Mouse (Mus musculus) neural tube, embryonic 11.5 days (tissue): ENCODE data around the gene Gp9. TPM values are rescaled to one million over a fixed set of nuclear protein-coding genes. Genes with fewer than 3 reads are reported as not detected.

Experiments used
- ATAC-seq: fragments of 200-750 bp; cut with Nextera tagmentation; 2 replicates; pipeline ENCODE4 v1.8.0; 2017; ENCODE audit warnings: moderate number of reproducible peaks, mild to moderate bottlenecking, moderate TSS enrichment, moderate library complexity; ENCODE audit not compliant: insufficient read depth, low FRiP score, low TSS enrichment
- DNase-seq: peaks from one replicate; pipeline ENCODE4 v3.0.0-alpha.2; 2015; ENCODE audit warnings: low spot score
- H3K27ac ChIP-seq: fragments of 300-500 bp; sonication (generic); 2 replicates; pipeline ENCODE4 v1.5.1; 2014; ENCODE audit warnings: low read depth, mild to moderate bottlenecking, low read length
- H3K27me3 ChIP-seq: fragments of 300-500 bp; sonication (generic); 2 replicates; pipeline ENCODE4 v1.6.1; 2014; ENCODE audit warnings: mild to moderate bottlenecking, low read length, mixed read lengths; ENCODE audit not compliant: control insufficient read depth, insufficient read depth
- H3K36me3 ChIP-seq: fragments of 300-500 bp; sonication (generic); 2 replicates; pipeline ENCODE4 v1.6.1; 2014; ENCODE audit warnings: mild to moderate bottlenecking, low read length, moderate library complexity, mixed read lengths; ENCODE audit not compliant: control insufficient read depth, insufficient read depth
- H3K4me1 ChIP-seq: fragments of 300-500 bp; sonication (generic); 2 replicates; pipeline ENCODE4 v1.6.1; 2014; ENCODE audit warnings: low read length, mixed read lengths; ENCODE audit not compliant: control insufficient read depth, insufficient read depth
- H3K4me2 ChIP-seq: fragments of 300-500 bp; sonication (generic); 2 replicates; pipeline ENCODE4 v1.6.1; 2014; ENCODE audit warnings: low read depth, mild to moderate bottlenecking, moderate library complexity
- H3K4me3 ChIP-seq: fragments of 300-500 bp; sonication (generic); 2 replicates; pipeline ENCODE4 v1.5.1; 2014; ENCODE audit warnings: low read depth, low read length
- H3K9ac ChIP-seq: fragments of 300-500 bp; sonication (generic); 2 replicates; pipeline ENCODE4 v1.6.1; 2014; ENCODE audit warnings: mild to moderate bottlenecking, low read length
- H3K9me3 ChIP-seq: fragments of 300-500 bp; sonication (generic); 2 replicates; pipeline ENCODE4 v1.6.1; 2016; ENCODE audit warnings: low read length; ENCODE audit not compliant: control insufficient read depth
- WGBS: fragments of 180-500 bp; shearing (Covaris S2); extraction: QIAGEN DNeasy Blood & Tissue Kit; methylation state at CpG from one replicate; pipeline ENCODE4 v1.1.7; 2014; 5-methylcytosine and 5-hydroxymethylcytosine counted together
- polyA plus RNA-seq: library from polyadenylated mRNA; unstranded; fragments of >200 nt; fragmentation: Nextera tagmentation; extraction: Ambion mirVana; gene quantifications from 2 replicates; pipeline ENCODE4 v1.2.1, GENCODE M21; 2014

Gene Gp9
- polyA plus RNA-seq, 1 experiment from 2014 or later: 2.6 TPM

DNA sequence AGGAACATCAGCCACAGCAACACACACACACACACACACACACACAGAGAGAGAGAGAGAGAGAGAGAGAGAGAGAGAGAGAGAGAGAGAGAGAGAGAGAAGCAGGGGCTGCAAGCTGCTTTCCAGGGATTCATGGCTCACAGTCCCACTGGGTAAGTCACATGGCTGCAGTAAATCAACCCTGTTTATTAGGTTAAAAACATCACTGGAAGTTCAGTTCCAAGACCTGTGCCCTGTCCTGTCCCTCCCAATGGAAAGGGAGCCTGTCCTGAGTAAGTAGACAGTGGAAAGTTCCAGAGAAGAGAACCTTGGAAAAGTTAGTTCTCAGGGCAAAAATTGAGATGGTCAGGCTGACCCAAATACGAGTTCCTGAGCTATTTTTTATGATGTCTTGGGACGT lies 19.4 kb downstream of the Gp9 start:
- H3K4me3 ChIP-seq: no peak overlapping the region
- H3K27me3 ChIP-seq: no peaks in the 10 kb centered on the region
- DNase-seq: no peak
- no peak overlapping the region for H3K9ac ChIP-seq
- H3K36me3 ChIP-seq: no peaks in the 10 kb centered on the region
- no peaks in the 10 kb centered on the region for H3K9me3 ChIP-seq
- no peak overlapping the region for H3K4me2 ChIP-seq
- no peaks in the 10 kb centered on the region for H3K4me1 ChIP-seq
- ATAC-seq: no peak
- 41% methylated on average over 2 of the region's 2 CpGs for WGBS
- no peak overlapping the region for H3K27ac ChIP-seq

DNA sequence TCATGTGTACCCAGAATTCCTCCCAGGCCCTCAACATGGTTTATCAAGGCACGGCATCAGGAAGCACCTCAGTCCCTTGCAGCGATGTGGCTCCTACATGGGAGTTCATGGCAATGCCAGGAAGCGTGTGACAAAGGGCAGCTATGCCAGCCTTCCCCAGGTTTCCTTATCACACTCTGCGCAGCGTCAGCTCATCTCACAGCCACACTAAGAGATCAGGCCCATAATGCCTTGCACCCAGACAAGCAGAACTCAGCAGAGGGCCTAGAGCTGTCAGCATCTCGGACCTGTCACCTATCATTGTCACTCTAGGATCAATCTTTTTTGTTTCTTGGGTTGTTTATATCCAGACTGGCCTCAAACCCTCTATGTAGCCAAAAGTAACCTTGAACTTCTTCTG lies 21.7 kb downstream of the Gp9 start:
- no peak overlapping the region for H3K9ac ChIP-seq
- ATAC-seq (no peak), DNase-seq (no peak)
- no peaks in the 10 kb centered on the region for H3K36me3 ChIP-seq
- H3K9me3 ChIP-seq: no peaks in the 10 kb centered on the region
- H3K4me3 ChIP-seq: no peak overlapping the region
- no peaks in the 10 kb centered on the region for H3K27me3 ChIP-seq
- no peak overlapping the region for H3K27ac ChIP-seq
- WGBS: 95% methylated on average over 6 of the region's 6 CpGs
- no peaks in the 10 kb centered on the region for H3K4me1 ChIP-seq
- no peak overlapping the region for H3K4me2 ChIP-seq

DNA sequence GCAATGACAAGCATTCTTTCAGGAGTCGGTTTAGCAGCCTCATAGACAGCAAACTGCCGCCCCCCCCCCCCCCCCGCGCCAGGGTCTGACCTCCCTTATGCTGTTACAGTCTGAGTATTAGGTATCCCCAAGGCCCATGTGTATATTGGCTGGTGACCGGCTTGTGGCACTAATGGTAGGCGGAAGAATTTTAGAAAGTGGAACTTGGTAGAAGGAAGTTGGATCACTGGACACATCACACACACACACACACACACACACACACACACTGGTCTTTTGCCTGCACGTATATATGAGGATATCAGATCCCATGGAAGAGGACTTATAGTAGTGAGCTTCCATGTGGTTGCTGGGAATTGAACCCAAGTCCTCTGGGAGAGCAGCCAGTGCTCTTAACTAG lies 24.6 kb downstream of the Gp9 start:
- Histone ChIP-seq H3K4me2 (no peak overlapping the region), H3K4me1 (no peaks in the 10 kb centered on the region), H3K9ac (no peak overlapping the region), H3K9me3 (no peaks in the 10 kb centered on the region), H3K36me3 (no peaks in the 10 kb centered on the region), H3K4me3 (no peak overlapping the region), H3K27ac (no peak overlapping the region), H3K27me3 (no peaks in the 10 kb centered on the region)
- 86% methylated on average over 7 of the region's 7 CpGs for WGBS
- no peak for DNase-seq
- ATAC-seq: no peak

DNA sequence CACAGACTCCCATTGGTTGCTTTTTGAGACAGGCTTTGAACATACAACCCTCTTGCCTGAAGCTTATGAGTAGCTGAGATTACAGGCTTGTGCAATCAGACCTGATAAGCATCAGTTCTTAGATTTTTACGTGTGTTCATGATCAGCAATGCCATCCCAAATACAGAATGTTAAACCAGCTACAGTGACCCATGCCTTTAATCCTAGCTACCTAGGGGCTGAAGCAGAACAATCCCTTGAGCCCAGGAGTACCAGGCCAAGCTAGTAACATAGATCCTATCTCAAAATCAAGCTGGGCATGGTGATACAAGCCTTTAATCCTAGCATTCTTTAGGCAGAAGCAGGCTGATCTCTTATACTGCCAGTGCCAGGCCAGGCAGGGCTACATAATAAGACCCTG lies 26.2 kb downstream of the Gp9 start:
- H3K27me3 ChIP-seq: no peaks in the 10 kb centered on the region
- no peaks in the 10 kb centered on the region for H3K9me3 ChIP-seq
- no peak overlapping the region for H3K27ac ChIP-seq
- H3K9ac ChIP-seq: no peak overlapping the region
- no peak for ATAC-seq
- no peak for DNase-seq
- 91% methylated on average over 1 of the region's 1 CpGs for WGBS
- no peaks in the 10 kb centered on the region for H3K36me3 ChIP-seq
- no peak overlapping the region for H3K4me3 ChIP-seq
- H3K4me2 ChIP-seq: no peak overlapping the region
- no peaks in the 10 kb centered on the region for H3K4me1 ChIP-seq

DNA sequence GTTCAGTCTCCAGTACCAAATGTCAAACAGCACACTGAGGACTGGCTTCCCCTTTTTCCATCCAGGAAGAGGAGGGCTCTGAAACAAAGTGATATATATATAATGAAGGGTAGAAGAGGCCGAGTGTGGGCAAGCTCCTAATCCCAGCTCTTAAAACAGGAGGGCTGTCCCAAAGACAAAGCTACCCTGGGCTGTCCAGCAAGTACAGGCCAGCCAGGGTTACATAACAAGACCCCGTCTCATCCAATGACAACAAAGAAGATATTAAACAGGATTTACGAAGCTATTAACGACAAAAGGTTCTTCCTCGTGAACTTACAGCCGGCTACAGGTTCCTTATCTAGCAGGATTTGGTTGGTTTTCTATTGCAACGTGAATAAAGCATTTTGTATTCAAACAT lies 27.0 kb downstream of the Gp9 start:
- Histone ChIP-seq H3K36me3 (no peaks in the 10 kb centered on the region), H3K9me3 (no peaks in the 10 kb centered on the region), H3K4me1 (no peaks in the 10 kb centered on the region), H3K4me3 (no peak overlapping the region), H3K27me3 (no peaks in the 10 kb centered on the region), H3K9ac (no peak overlapping the region), H3K4me2 (no peak overlapping the region), H3K27ac (no peak overlapping the region)
- WGBS: 83% methylated on average over 7 of the region's 7 CpGs
- DNase-seq (no peak), ATAC-seq (no peak)

DNA sequence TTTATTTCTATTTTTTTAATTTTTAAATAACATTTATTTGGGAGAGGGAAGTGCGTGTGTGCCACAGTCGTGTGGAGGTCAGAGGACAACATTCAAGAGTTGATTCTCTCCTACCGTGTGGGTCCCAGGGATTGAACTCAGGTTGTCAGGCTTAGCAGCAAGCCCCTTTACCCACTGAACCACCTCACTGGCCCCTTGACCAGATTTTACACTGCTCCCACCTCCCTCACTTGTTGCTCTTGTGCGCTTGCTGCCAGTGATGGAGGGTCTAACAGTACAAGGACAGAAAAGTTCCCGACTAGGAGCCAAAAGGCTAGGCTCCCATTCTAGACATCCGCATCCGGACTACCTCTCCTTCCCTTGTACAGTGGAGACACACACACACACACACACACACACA lies 27.6 kb downstream of the Gp9 start:
- no peak overlapping the region for H3K9ac ChIP-seq
- no peaks in the 10 kb centered on the region for H3K36me3 ChIP-seq
- ATAC-seq (no peak), DNase-seq (no peak)
- H3K9me3 ChIP-seq: no peaks in the 10 kb centered on the region
- H3K4me2 ChIP-seq: no peak overlapping the region
- no peak overlapping the region for H3K27ac ChIP-seq
- 96% methylated on average over 7 of the region's 7 CpGs for WGBS
- no peak overlapping the region for H3K4me3 ChIP-seq
- H3K4me1 ChIP-seq: no peaks in the 10 kb centered on the region
- H3K27me3 ChIP-seq: no peaks in the 10 kb centered on the region

DNA sequence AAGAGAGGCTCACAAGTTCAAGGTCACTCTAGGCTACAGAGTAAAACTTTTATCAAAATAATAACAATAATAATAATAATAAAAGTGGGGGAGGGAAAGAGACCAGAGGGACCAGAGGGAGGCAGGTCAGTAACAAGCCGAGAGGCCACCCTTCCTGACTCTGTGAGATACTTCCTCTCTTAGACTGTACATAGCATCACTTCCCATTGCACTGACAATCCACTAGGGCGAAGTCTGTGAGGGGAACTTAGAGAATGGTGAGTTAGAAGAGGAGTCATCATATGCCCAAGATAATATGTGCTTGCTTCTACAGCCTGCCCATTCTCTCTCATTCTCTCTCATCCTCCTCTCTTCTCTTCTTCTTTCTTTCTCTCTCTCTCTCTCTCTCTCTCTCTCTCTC lies 28.2 kb downstream of the Gp9 start:
- Histone ChIP-seq H3K27ac (no peak overlapping the region), H3K27me3 (no peaks in the 10 kb centered on the region), H3K4me1 (no peaks in the 10 kb centered on the region), H3K36me3 (no peaks in the 10 kb centered on the region), H3K9ac (no peak overlapping the region), H3K9me3 (no peaks in the 10 kb centered on the region), H3K4me3 (no peak overlapping the region), H3K4me2 (no peak overlapping the region)
- ATAC-seq (no peak), DNase-seq (no peak)
- WGBS: 86% methylated on average over 2 of the region's 2 CpGs

DNA sequence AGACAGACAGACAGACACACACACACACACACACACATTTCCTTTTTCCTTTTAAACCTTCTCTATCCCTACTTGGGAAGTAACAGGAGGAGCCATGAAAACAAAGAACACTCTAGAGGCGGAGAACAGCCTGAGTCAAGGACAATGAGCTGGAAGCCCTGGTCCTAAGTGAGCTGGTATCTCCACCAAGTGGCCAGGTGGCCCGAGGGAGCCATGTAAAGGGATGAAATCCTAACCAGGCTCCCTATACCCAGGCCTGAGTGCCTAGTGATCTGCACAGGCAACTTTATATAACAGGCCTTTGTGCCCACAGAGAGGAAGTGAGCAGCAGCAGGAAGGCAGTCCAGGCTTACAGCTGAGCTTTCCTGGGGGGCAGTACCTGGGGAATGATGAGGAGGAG lies 29.0 kb downstream of the Gp9 start:
- H3K4me1 ChIP-seq: no peaks in the 10 kb centered on the region
- no peak for ATAC-seq

DNA sequence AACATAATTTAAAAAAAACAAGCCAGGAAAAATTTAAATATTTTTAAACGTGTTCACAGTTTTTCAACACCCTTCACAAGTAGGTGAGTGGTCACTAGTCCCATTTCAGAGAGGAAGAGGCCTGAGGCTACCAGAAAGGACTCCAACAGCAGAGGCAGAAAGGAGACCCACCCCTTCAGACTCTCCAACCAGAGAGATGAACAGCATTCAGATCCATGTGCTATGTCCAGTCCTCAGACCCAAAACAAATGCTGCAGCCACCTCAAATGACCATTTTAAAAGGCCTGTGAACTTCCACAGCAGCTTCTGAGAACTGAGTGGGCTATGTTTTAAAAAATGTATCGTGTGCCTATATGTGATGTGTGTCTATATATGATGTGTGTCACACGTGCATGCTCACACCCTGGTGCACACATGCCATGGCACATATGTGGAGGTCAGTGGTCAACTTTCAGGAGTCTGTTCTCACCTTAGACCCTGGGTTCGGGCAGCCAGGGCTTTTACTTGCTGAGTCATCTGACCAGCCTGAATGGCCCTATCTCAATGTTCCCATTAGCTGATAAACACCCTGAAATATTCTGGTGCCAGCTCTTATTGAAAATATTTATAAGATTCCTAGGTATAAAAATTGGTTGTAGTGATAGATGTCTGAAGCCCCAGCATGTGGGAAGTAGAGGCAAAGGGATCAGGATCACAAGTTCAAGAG lies 30.0 kb downstream of the Gp9 start:
- no peak overlapping the region for H3K27ac ChIP-seq
- no peak overlapping the region for H3K4me2 ChIP-seq
- no peak overlapping the region for H3K9ac ChIP-seq
- H3K9me3 ChIP-seq: no peaks in the 10 kb centered on the region
- H3K36me3 ChIP-seq: no peaks in the 10 kb centered on the region
- H3K4me3 ChIP-seq: no peak overlapping the region
- ATAC-seq (no peak), DNase-seq (no peak)
- 81% methylated on average over 4 of the region's 4 CpGs for WGBS
- H3K27me3 ChIP-seq: no peaks in the 10 kb centered on the region
- peaks cover 3% of the 10 kb centered on the region; the same call in 1 of the 2 replicates for H3K4me1 ChIP-seq

More for the DNA sequence above, 29.0 kb downstream of the Gp9 start:
- DNase-seq: no peak
- Histone ChIP-seq H3K4me3 (no peak overlapping the region), H3K27me3 (no peaks in the 10 kb centered on the region), H3K27ac (no peak overlapping the region), H3K36me3 (no peaks in the 10 kb centered on the region), H3K9ac (no peak overlapping the region), H3K4me2 (no peak overlapping the region), H3K9me3 (no peaks in the 10 kb centered on the region)
- 58% methylated on average over 2 of the region's 2 CpGs for WGBS
